Mouse (Mus musculus) stomach, embryonic 16.5 days (tissue): Measurements from ENCODE around the gene Cryba4. TPM values are rescaled to one million over a fixed set of nuclear protein-coding genes. Genes with fewer than 3 reads are reported as not detected.

Source experiments
- ATAC-seq: fragments of 200-750 bp; cut with Nextera tagmentation; 2 replicates; pipeline ENCODE4 v1.8.0; 2017; ENCODE audit warnings: moderate number of reproducible peaks, moderate TSS enrichment; ENCODE audit not compliant: insufficient read depth, low FRiP score
- H3K27ac ChIP-seq: fragments of 300-500 bp; sonication (generic); 2 replicates; pipeline ENCODE4 v1.5.1; 2014; ENCODE audit warnings: low read length
- H3K27me3 ChIP-seq: fragments of 300-500 bp; sonication (generic); 2 replicates; pipeline ENCODE4 v1.6.1; 2014; ENCODE audit warnings: low read length, control low read depth, mixed read lengths; ENCODE audit not compliant: control insufficient read depth, insufficient read depth
- H3K36me3 ChIP-seq: fragments of 300-500 bp; sonication (generic); 2 replicates; pipeline ENCODE4 v1.6.1; 2014; ENCODE audit warnings: low read length; ENCODE audit not compliant: control insufficient read depth, insufficient read depth
- H3K4me1 ChIP-seq: fragments of 300-500 bp; sonication (generic); 2 replicates; pipeline ENCODE4 v1.6.1; 2014; ENCODE audit warnings: low read length, control low read depth, mixed read lengths; ENCODE audit not compliant: control insufficient read depth, insufficient read depth
- H3K4me2 ChIP-seq: fragments of 300-500 bp; sonication (generic); 2 replicates; pipeline ENCODE4 v1.6.1; 2014; ENCODE audit warnings: low read depth, low read length, mixed read lengths
- H3K4me3 ChIP-seq: fragments of 300-500 bp; sonication (generic); replicated peaks from 2 replicates; pipeline ENCODE4 v1.5.1; 2014; ENCODE audit warnings: mild to moderate bottlenecking, low read length
- H3K9ac ChIP-seq: fragments of 300-500 bp; sonication (generic); 2 replicates; pipeline ENCODE4 v1.6.1; 2014; ENCODE audit warnings: low read length
- H3K9me3 ChIP-seq: fragments of 300-500 bp; sonication (generic); replicated peaks from 2 replicates; pipeline ENCODE4 v1.6.1; 2016; ENCODE audit warnings: low read length, control low read depth; ENCODE audit not compliant: control insufficient read depth
- WGBS: fragments of 180-500 bp; shearing (Covaris S2); extraction: QIAGEN DNeasy Blood & Tissue Kit; methylation state at CpG from one replicate; pipeline ENCODE4 v1.1.7; 2014; 5-methylcytosine and 5-hydroxymethylcytosine counted together
- polyA plus RNA-seq: library from polyadenylated mRNA; unstranded; fragments of >200 nt; fragmentation: Nextera tagmentation; extraction: Ambion mirVana; gene quantifications from 2 replicates; pipeline ENCODE4 v1.2.1, GENCODE M21; 2015

Cryba4 gene
- polyA plus RNA-seq, 1 experiment from 2014 or later = 1.9 TPM

GRCm38 (mm10) chr5:112237866-112238570, 14.3 kb downstream of the Cryba4 start:
- peaks cover 3% of the 10 kb centered on the region; the same call in 1 of the 2 replicates for H3K4me1 ChIP-seq
- 49% methylated on average over 9 of the region's 9 CpGs for WGBS
- H3K4me2 ChIP-seq = no peak overlapping the region
- no peaks in the 10 kb centered on the region for H3K36me3 ChIP-seq
- no peak for ATAC-seq
- no peak overlapping the region for H3K4me3 ChIP-seq
- H3K27ac ChIP-seq = no peak overlapping the region; the same call in 1 of the 2 replicates
- no peaks in the 10 kb centered on the region for H3K27me3 ChIP-seq
- H3K9ac ChIP-seq = no peak overlapping the region
- no peaks in the 10 kb centered on the region for H3K9me3 ChIP-seq

GRCm38 (mm10) chr5:112237439-112237838, 14.9 kb downstream of the Cryba4 start:
- no peak overlapping the region for H3K9ac ChIP-seq
- ATAC-seq = peak; percentile 68
- H3K36me3 ChIP-seq = no peaks in the 10 kb centered on the region
- no peaks in the 10 kb centered on the region for H3K27me3 ChIP-seq
- 5% methylated on average over 16 of the region's 16 CpGs for WGBS
- H3K4me2 ChIP-seq = no peak overlapping the region
- H3K4me3 ChIP-seq = no peak overlapping the region
- no peaks in the 10 kb centered on the region for H3K9me3 ChIP-seq
- no peak overlapping the region for H3K27ac ChIP-seq
- H3K4me1 ChIP-seq = peaks cover 3% of the 10 kb centered on the region; the same call in 1 of the 2 replicates

GRCm38 (mm10) chr5:112236631-112237030, 15.7 kb downstream of the Cryba4 start:
- 57% methylated on average over 2 of the region's 2 CpGs for WGBS

GRCm38 (mm10) chr5:112235806-112236205, 16.5 kb downstream of the Cryba4 start:
- 70% methylated on average over 5 of the region's 5 CpGs for WGBS
- no peak for ATAC-seq
- Histone ChIP-seq H3K4me1 (peaks cover 3% of the 10 kb centered on the region; the same call in 1 of the 2 replicates), H3K27me3 (peaks cover 2% of the 10 kb centered on the region; the same call in 1 of the 2 replicates), H3K4me2 (no peak overlapping the region), H3K27ac (no peak overlapping the region), H3K9me3 (no peaks in the 10 kb centered on the region), H3K4me3 (no peak overlapping the region), H3K9ac (no peak overlapping the region), H3K36me3 (no peaks in the 10 kb centered on the region)

More at GRCm38 (mm10) chr5:112236631-112237030, 15.7 kb downstream of the Cryba4 start:
- Histone ChIP-seq H3K4me1 (peaks cover 3% of the 10 kb centered on the region; the same call in 1 of the 2 replicates), H3K36me3 (no peaks in the 10 kb centered on the region), H3K9ac (no peak overlapping the region), H3K27ac (no peak overlapping the region), H3K4me3 (no peak overlapping the region), H3K27me3 (no peaks in the 10 kb centered on the region), H3K9me3 (no peaks in the 10 kb centered on the region), H3K4me2 (no peak overlapping the region)
- ATAC-seq = no peak

- no peak overlapping the region for H3K27ac ChIP-seq
- peak overlapping the region; percentile 53 for H3K4me2 ChIP-seq
- no peak overlapping the region; the same call in 1 of the 2 replicates for H3K9ac ChIP-seq
- peaks cover 52% of the 10 kb centered on the region for H3K27me3 ChIP-seq
- 1% methylated on average over 57 of the region's 57 CpGs for WGBS
- H3K4me3 ChIP-seq = peak overlapping the region; percentile 33
- no peaks in the 10 kb centered on the region for H3K36me3 ChIP-seq
- H3K4me1 ChIP-seq = peaks cover 9% of the 10 kb centered on the region
- ATAC-seq = no peak
- H3K9me3 ChIP-seq = no peaks in the 10 kb centered on the region
Observed at GRCm38 (mm10) chr5:112228240-112229076, 23.9 kb downstream of the Cryba4 start.

- Histone ChIP-seq H3K27ac (no peak overlapping the region), H3K36me3 (no peaks in the 10 kb centered on the region), H3K4me1 (peaks cover 9% of the 10 kb centered on the region), H3K27me3 (peaks cover 52% of the 10 kb centered on the region), H3K9me3 (no peaks in the 10 kb centered on the region), H3K4me3 (peak overlapping the region; percentile 33), H3K4me2 (peak overlapping the region; percentile 48; the same call in 1 of the 2 replicates), H3K9ac (no peak overlapping the region)
- WGBS = 5% methylated on average over 13 of the region's 13 CpGs
- ATAC-seq = no peak
Observed at GRCm38 (mm10) chr5:112227898-112228239, 24.4 kb downstream of the Cryba4 start.

GRCm38 (mm10) chr5:112227354-112227753, 25.0 kb downstream of the Cryba4 start:
- ATAC-seq = peak; percentile 41; the same call in 1 of the 2 replicates
- no peaks in the 10 kb centered on the region for H3K9me3 ChIP-seq
- H3K9ac ChIP-seq = 0 out of 2 replicates have a peak overlapping the region, but pooled peaks have one; percentile 17
- WGBS = 2% methylated on average over 30 of the region's 30 CpGs
- peak overlapping the region; percentile 48 for H3K4me2 ChIP-seq
- peak overlapping the region; percentile 33 for H3K4me3 ChIP-seq
- H3K27me3 ChIP-seq = peaks cover 52% of the 10 kb centered on the region
- no peaks in the 10 kb centered on the region for H3K36me3 ChIP-seq
- H3K4me1 ChIP-seq = peaks cover 9% of the 10 kb centered on the region
- no peak overlapping the region for H3K27ac ChIP-seq

GRCm38 (mm10) chr5:112225591-112225990, 26.7 kb downstream of the Cryba4 start:
- no peak overlapping the region for H3K4me3 ChIP-seq
- H3K9me3 ChIP-seq = no peaks in the 10 kb centered on the region
- ATAC-seq = no peak
- H3K4me2 ChIP-seq = no peak overlapping the region
- 72% methylated on average over 6 of the region's 6 CpGs for WGBS
- H3K27me3 ChIP-seq = peaks cover 48% of the 10 kb centered on the region
- H3K9ac ChIP-seq = no peak overlapping the region
- no peaks in the 10 kb centered on the region for H3K36me3 ChIP-seq
- H3K4me1 ChIP-seq = peaks cover 9% of the 10 kb centered on the region
- H3K27ac ChIP-seq = no peak overlapping the region

GRCm38 (mm10) chr5:112220203-112220602, 32.1 kb downstream of the Cryba4 start:
- H3K4me3 ChIP-seq = no peak overlapping the region
- no peak overlapping the region for H3K27ac ChIP-seq
- H3K9ac ChIP-seq = no peak overlapping the region
- H3K4me1 ChIP-seq = peaks cover 9% of the 10 kb centered on the region; the same call in 1 of the 2 replicates
- ATAC-seq = no peak
- H3K27me3 ChIP-seq = no peaks in the 10 kb centered on the region
- H3K4me2 ChIP-seq = no peak overlapping the region
- WGBS = 83% methylated on average over 8 of the region's 8 CpGs
- H3K9me3 ChIP-seq = no peaks in the 10 kb centered on the region
- H3K36me3 ChIP-seq = no peaks in the 10 kb centered on the region
